Mouse (Mus musculus) G1E (cell line): Measurements from ENCODE around the gene Ssr4. TPM values are rescaled to one million over a fixed set of nuclear protein-coding genes. Genes with fewer than 3 reads are reported as not detected.

Experiments used
- ATAC-seq: 2 replicates; pipeline ENCODE4 v1.8.0; 2016; ENCODE audit warnings: mild to moderate bottlenecking; ENCODE audit not compliant: insufficient number of reproducible peaks, poor library complexity, low FRiP score, severe bottlenecking; ENCODE audit errors: extremely low read depth
- DNase-seq: peaks from one replicate; pipeline ENCODE4 v3.0.0; 2012; ENCODE audit warnings: low spot score
- H3K27me3 ChIP-seq: 2 replicates; pipeline ENCODE4 v1.6.1; 2012; ENCODE audit warnings: mild to moderate bottlenecking, low read length, inconsistent platforms; ENCODE audit not compliant: insufficient read depth
- H3K36me3 ChIP-seq: replicated peaks from 2 replicates; pipeline ENCODE3; 2012; ENCODE audit warnings: mild to moderate bottlenecking, inconsistent platforms
- H3K4me1 ChIP-seq: 2 replicates; pipeline ENCODE4 v1.6.1; 2012; ENCODE audit warnings: low read depth, low read length, inconsistent platforms, mixed read lengths; ENCODE audit not compliant: insufficient read depth
- H3K4me3 ChIP-seq: 2 replicates; pipeline ENCODE4 v1.5.1; 2012; ENCODE audit warnings: low read depth, mild to moderate bottlenecking, inconsistent platforms, low read length, moderate library complexity, mixed read lengths
- H3K9me3 ChIP-seq: replicated peaks from 2 replicates; pipeline ENCODE4 v1.6.1; 2012; ENCODE audit warnings: inconsistent platforms
- CTCF ChIP-seq: IDR thresholded peaks from 2 replicates; pipeline ENCODE4 v1.5.1; 2012; ENCODE audit warnings: low read depth, low read length, inconsistent platforms, mixed read lengths
- GATA1 ChIP-seq: IDR thresholded peaks from 2 replicates; pipeline ENCODE4 v1.6.1; 2012; ENCODE audit warnings: borderline replicate concordance, low read length, inconsistent platforms, mixed read lengths
- GATA2 ChIP-seq: IDR thresholded peaks from 2 replicates; pipeline ENCODE4 v1.6.1; 2012; ENCODE audit warnings: low read depth, low read length, inconsistent platforms, borderline replicate concordance
- POLR2AphosphoS5 ChIP-seq: IDR thresholded peaks from 2 replicates; pipeline ENCODE4 v1.6.1; 2012; ENCODE audit warnings: low read depth, low read length, inconsistent platforms; ENCODE audit not compliant: insufficient replicate concordance
- TAL1 ChIP-seq: conservative IDR thresholded peaks from 2 replicates; pipeline ENCODE4 v1.6.1; 2012; ENCODE audit warnings: low read depth, low read length, inconsistent platforms, mixed read lengths
- polyA plus RNA-seq: library from polyadenylated mRNA; stranded (reverse); fragments of >175 nt; gene quantifications from 2 replicates; pipeline ENCODE4 v1.2.3, GENCODE M21; 2012
- total RNA-seq, 2 experiments: library from RNA; stranded (forward) in 1 of 2; stranded (reverse) in 1 of 2; fragments of 200-1000 nt in 1 of 2; fragments of >200 nt in 1 of 2; fragmentation: Nextera tagmentation in 1 of 2; gene quantifications; 2 replicates each; pipeline ENCODE4 v1.2.3; 2014 to 2017

Gene Ssr4
- total and polyA plus RNA-seq, 3 experiments, result 12.4 to 138 (median 120) TPM

- DNase-seq (no peak), ATAC-seq (no peak)
- Histone ChIP-seq H3K4me1 (no peaks in the 10 kb centered on the region), H3K9me3 (no peaks in the 10 kb centered on the region), H3K4me3 (no peak within 1 kb of the TSS), H3K27me3 (peaks cover 33% of the 10 kb centered on the region; the same call in 1 of the 2 replicates), H3K36me3 (no peaks in the 10 kb centered on the region)
- TF ChIP-seq GATA2 (no peak), GATA1 (no peak), CTCF (no peak), POLR2AphosphoS5 (no peak), TAL1 (no peak)
Measured at GRCm38 (mm10) chrX:73756334-73757140, 30.3 kb upstream of the Ssr4 start, which contains the start of gene Plxnb3. Gene Plxnb3 (plus strand): TSS chrX:73757090.

DNA sequence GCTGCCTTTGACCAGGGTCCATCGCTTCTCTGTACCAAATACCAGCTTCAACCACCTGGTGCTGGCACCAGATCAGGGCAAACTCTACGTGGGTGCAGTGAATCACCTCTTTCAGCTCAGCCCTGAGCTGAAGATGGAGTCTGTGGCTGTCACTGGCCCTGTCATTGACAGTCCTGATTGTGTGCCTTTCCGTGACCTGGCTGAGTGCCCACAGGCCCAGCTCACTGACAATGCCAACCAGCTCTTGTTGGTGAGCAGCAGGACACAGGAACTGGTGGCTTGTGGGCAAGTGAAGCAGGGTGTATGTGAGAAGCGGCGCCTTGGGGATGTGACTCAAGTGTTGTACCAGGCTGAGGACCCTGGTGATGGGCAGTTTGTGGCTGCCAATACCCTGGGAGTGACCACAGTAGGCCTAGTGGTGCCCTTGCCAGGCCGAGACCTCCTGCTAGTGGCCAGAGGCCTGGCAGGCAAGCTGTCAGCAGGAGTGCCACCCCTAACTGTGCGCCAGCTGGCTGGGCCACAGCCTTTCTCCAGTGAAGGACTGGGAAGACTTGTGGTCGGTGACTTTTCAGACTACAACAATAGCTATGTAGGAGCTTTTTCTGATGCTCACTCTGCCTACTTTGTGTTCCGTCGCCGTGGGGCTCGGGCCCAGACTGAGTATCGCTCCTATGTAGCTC is 28.1 kb upstream of the Ssr4 start:
- H3K4me3 ChIP-seq, result no peak overlapping the region
- H3K9me3 ChIP-seq, result no peaks in the 10 kb centered on the region
- no peaks in the 10 kb centered on the region for H3K4me1 ChIP-seq
- DNase-seq, result no peak
- H3K27me3 ChIP-seq, result peaks cover 39% of the 10 kb centered on the region
- ATAC-seq, result no peak
- H3K36me3 ChIP-seq, result no peaks in the 10 kb centered on the region
- no peak for TF ChIP-seq CTCF
- TF ChIP-seq GATA2, result no peak
- no peak for TF ChIP-seq POLR2AphosphoS5
- TF ChIP-seq TAL1, result no peak
- TF ChIP-seq GATA1, result no peak

DNA sequence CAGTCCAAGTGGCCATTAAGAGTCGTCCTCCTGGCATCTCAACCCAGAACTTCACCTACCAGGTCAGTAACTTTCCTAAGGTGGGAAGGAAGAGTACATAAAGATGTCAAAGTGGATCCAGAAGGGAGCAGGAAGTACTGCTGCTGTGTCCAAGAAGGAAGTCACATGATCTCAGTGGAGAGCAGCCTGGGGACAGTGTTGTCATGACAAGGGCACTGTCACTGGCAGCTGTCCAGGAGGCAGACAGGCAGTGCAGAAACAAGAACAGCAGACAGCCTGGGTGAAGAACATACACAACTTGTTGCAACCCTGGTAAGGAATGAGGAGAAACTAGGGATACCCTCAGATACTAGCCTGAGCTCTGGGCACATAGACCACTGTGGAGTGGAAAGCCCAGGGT is 21.5 kb upstream of the Ssr4 start:
- Histone ChIP-seq H3K4me3 (no peak overlapping the region), H3K4me1 (no peaks in the 10 kb centered on the region), H3K36me3 (no peaks in the 10 kb centered on the region), H3K27me3 (peaks cover 31% of the 10 kb centered on the region), H3K9me3 (no peaks in the 10 kb centered on the region)
- TF ChIP-seq CTCF (no peak), POLR2AphosphoS5 (no peak), GATA2 (no peak), GATA1 (no peak), TAL1 (no peak)
- ATAC-seq (no peak), DNase-seq (peak; percentile 10)

DNA sequence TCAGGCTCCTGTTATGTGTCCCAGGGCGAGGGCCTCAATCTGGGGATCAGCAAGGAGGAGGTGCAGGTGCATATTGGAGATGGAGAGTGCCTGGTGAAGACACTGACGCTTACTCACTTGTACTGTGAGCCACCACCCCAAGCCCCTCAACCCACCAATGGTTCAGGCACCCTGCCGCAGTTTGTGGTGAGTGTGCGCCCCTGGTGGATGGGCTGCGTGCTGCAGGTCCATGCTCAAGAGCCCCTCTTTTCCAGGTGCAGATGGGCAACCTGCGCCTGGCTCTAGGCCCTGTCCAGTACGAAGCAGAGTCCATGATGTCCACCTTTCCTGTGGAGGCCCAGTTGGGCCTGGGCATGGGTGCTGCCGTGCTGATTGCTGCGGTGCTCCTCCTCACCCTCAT is 19.6 kb upstream of the Ssr4 start:
- no peaks in the 10 kb centered on the region for H3K36me3 ChIP-seq
- ATAC-seq (no peak), DNase-seq (no peak)
- peaks cover 35% of the 10 kb centered on the region for H3K27me3 ChIP-seq
- no peaks in the 10 kb centered on the region for H3K9me3 ChIP-seq
- H3K4me1 ChIP-seq, result no peaks in the 10 kb centered on the region
- TF ChIP-seq TAL1, result no peak
- TF ChIP-seq CTCF, result peak; percentile 41; the same call in 1 of the 2 replicates
- H3K4me3 ChIP-seq, result no peak overlapping the region

- DNase-seq, result no peak
- peaks cover 44% of the 10 kb centered on the region for H3K36me3 ChIP-seq
Measured at GRCm38 (mm10) chrX:73774168-73774760, 12.6 kb upstream of the Ssr4 start, which contains the start of gene Srpk3. Gene Srpk3 (plus strand): TSS chrX:73774405.

GRCm38 (mm10) chrX:73774802-73775483 is 11.9 kb upstream of the Ssr4 start:
- H3K4me1 ChIP-seq, result no peaks in the 10 kb centered on the region
- DNase-seq (no peak), ATAC-seq (no peak)
- H3K4me3 ChIP-seq, result no peak overlapping the region
- peaks cover 13% of the 10 kb centered on the region for H3K27me3 ChIP-seq
- TF ChIP-seq GATA2, result no peak
- TF ChIP-seq CTCF, result no peak
- no peak for TF ChIP-seq POLR2AphosphoS5
- no peak for TF ChIP-seq TAL1
- TF ChIP-seq GATA1, result no peak
- no peaks in the 10 kb centered on the region for H3K9me3 ChIP-seq
- H3K36me3 ChIP-seq, result peaks cover 51% of the 10 kb centered on the region

More at GRCm38 (mm10) chrX:73774168-73774760, 12.6 kb upstream of the Ssr4 start, which contains the start of gene Srpk3:
- ATAC-seq, result no peak; the same call in 1 of the 2 replicates
- no peak within 1 kb of the TSS for H3K4me3 ChIP-seq
- peaks cover 18% of the 10 kb centered on the region for H3K27me3 ChIP-seq
- H3K9me3 ChIP-seq, result no peaks in the 10 kb centered on the region
- no peaks in the 10 kb centered on the region for H3K4me1 ChIP-seq
- TF ChIP-seq GATA1 (no peak), CTCF (no peak), POLR2AphosphoS5 (no peak), TAL1 (no peak), GATA2 (no peak)
